Mouse (Mus musculus): ENCODE measurements around the gene Olfr1048. TPM values are rescaled to one million over a fixed set of nuclear protein-coding genes. Genes with fewer than 3 reads are reported as not detected.
"Not testable (repeated sequence)": the region's sequence is repeated elsewhere in the genome, so short reads cannot be mapped to it uniquely, and the experiment has no call there.

The Olfr1048 gene
- total RNA-seq (2021) = not detected
- long read RNA-seq, experiment 1 = 0 reads
- long read RNA-seq, experiment 2 = 0 reads

GRCm38 (mm10) chr2:86240189-86240588 is at the start of gene Olfr1048:
Gene Olfr1048 (minus strand): TSS chr2:86240289.
- no peak for DNase-seq (ENCODE audit: low spot score in 2 of 2)

DNA sequence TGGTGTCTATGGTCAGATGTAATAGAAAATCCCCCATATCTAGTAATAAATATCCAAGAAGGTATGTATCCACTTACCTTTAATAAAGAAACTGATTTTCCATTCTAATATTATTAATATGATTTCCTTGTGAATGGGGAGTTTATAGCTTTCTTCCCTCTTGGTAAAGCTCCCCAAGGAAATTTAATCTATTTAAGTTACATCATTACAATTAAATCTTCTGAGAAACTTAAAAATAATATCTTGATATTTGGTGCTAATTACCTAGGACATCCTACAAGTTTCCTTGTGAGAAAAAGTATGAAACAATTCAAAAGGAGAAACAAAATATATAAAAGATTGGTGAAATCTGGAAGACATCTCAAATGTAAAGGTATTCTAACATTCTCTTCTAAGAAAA is 38.9 kb upstream of the Olfr1048 start, which contains the start of gene Olfr1051:
Gene Olfr1051, minus strand, starts transcription at position 101 of the 400 bp plus-strand sequence.
- not testable (repeated sequence) for DNase-seq (ENCODE audit: low spot score in 2 of 2)

DNA sequence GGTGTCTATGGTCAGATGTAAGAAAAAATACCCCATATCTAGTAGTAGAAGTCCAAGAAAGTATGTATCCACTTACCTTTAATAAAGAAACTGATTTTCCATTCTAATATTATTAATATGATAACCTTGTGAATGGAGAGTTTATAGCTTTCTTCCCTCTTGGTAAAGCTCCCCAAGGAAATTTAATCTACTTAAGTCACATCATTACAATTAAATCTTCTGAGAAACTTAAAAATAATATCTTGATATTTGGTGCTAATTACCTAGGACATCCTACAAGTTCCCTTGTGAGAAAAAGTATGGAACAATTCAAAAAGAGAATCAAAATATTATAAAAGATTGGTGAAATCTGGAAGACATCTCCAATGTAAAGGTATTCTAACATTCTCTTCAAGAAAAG is 18.1 kb upstream of the Olfr1048 start, which contains the start of gene Olfr1049:
Gene Olfr1049, minus strand, starts transcription at position 101 of the 400 bp plus-strand sequence.
- not testable (repeated sequence) for DNase-seq (ENCODE audit: low spot score in 2 of 2)

DNA sequence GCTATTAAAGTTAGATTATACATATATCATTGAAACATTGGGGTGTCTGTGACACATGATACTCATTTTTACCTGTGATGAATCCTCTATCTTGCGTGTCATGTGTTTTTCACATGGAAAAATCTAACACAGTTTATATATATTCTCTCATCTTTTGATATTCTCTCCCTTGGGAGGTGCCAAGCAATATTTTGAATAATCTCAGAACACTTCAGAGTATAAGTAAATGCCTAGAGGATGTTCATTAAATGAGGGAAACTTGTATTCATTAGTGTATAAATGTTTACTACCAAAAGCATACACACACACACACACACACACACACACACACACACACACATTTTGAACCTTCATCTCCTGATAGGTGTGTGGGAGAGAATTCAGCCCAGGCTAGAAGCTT is 8.8 kb downstream of the Olfr1048 start, which contains the start of gene Olfr1047:
Gene Olfr1047, minus strand, starts transcription at position 101 of the 400 bp plus-strand sequence.
- DNase-seq (ENCODE audit: low spot score in 2 of 2) = no peak

GRCm38 (mm10) chr2:86219214-86219613 is 20.9 kb downstream of the Olfr1048 start, which contains the start of gene Olfr1046:
Gene Olfr1046 (minus strand): TSS chr2:86219314.
- DNase-seq (ENCODE audit: low spot score in 2 of 2) = no peak

DNA sequence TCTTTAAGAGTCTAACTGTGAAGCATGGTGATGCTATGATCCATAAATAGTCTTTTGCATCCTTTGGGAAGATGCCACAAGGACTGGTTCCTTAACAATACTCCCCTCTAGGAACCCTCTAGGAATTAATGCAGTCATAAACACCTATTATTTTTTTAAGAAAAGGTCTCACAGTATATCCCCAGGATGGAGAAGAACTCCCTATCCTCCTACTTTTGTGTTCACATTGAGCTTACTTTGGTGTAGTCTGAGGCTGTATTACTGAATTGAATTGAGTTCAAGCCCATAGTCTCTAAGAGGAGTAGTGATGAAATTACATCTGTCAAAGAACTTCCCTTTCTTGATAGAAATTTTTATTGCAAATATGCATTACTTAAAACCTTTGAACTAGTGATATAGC is 37.2 kb downstream of the Olfr1048 start, which contains the start of gene Olfr1045:
Gene Olfr1045, minus strand, starts transcription at position 101 of the 400 bp plus-strand sequence.
- DNase-seq (ENCODE audit: low spot score in 2 of 2) = no peak

- no peak for DNase-seq (ENCODE audit: low spot score in 2 of 2)
Measured at GRCm38 (mm10) chr2:86195863-86196262, 44.2 kb downstream of the Olfr1048 start.

- DNase-seq (ENCODE audit: low spot score in 2 of 2) = no peak
Measured at GRCm38 (mm10) chr2:86185583-86185982, 54.5 kb downstream of the Olfr1048 start, which contains the start of gene Olfr52. Gene Olfr52 (minus strand): TSS chr2:86185683.

Other genes starting within 250 kb of the Olfr1048 start
- not detected for gene Olfr1031, start 250.0 kb downstream of the Olfr1048 start, total RNA-seq (2021)
- gene Olfr1032, start 234.7 kb downstream of the Olfr1048 start, total RNA-seq (2021) = not detected
- gene Olfr1033, start 219.7 kb downstream of the Olfr1048 start, total RNA-seq (2021) = under 1 TPM; 0.08 to 0.10 TPM
- gene Olfr1034, start 194.4 kb downstream of the Olfr1048 start, total RNA-seq (2021) = not detected
- gene Olfr1036, start 166.3 kb downstream of the Olfr1048 start, total RNA-seq (2021) = not detected
- gene Olfr1037, start 152.9 kb downstream of the Olfr1048 start, total RNA-seq (2021) = not detected
- not detected for gene Olfr1039, start 104.4 kb downstream of the Olfr1048 start, total RNA-seq (2021)
- gene Olfr1040, start 93.6 kb downstream of the Olfr1048 start, total RNA-seq (2021) = not detected
- not detected for gene Olfr1042, start 78.5 kb downstream of the Olfr1048 start, total RNA-seq (2021)
- gene Olfr1043, start 72.8 kb downstream of the Olfr1048 start, total RNA-seq (2021) = not detected
- not detected for gene Olfr1044, start 62.5 kb downstream of the Olfr1048 start, total RNA-seq (2021)
- gene Olfr52, start 54.6 kb downstream of the Olfr1048 start, total RNA-seq (2021) = not detected
- gene Olfr1045, start 37.3 kb downstream of the Olfr1048 start, total RNA-seq (2021) = not detected
- gene Olfr1046, start 21.0 kb downstream of the Olfr1048 start, total RNA-seq (2021) = not detected
- not detected for gene Olfr1047, start 8.9 kb downstream of the Olfr1048 start, total RNA-seq (2021)
- not detected for gene Olfr1049, start 18.0 kb upstream of the Olfr1048 start, total RNA-seq (2021)
- not detected for gene Olfr1051, start 38.8 kb upstream of the Olfr1048 start, total RNA-seq (2021)
- not detected for gene Olfr1052, start 52.2 kb upstream of the Olfr1048 start, total RNA-seq (2021)
- not detected for gene Olfr1053, start 75.0 kb upstream of the Olfr1048 start, total RNA-seq (2021)
- not detected for gene Olfr1054, start 95.1 kb upstream of the Olfr1048 start, total RNA-seq (2021)
- not detected for gene Olfr1055, start 110.0 kb upstream of the Olfr1048 start, total RNA-seq (2021)
- gene Olfr1056, start 122.2 kb upstream of the Olfr1048 start, total RNA-seq (2021) = not detected
- not detected for gene Olfr1057, start 138.1 kb upstream of the Olfr1048 start, total RNA-seq (2021)
- gene Olfr1058, start 148.3 kb upstream of the Olfr1048 start, total RNA-seq (2021) = not detected
- gene Olfr1061, start 173.8 kb upstream of the Olfr1048 start, total RNA-seq (2021) = not detected
- gene Olfr1062, start 186.5 kb upstream of the Olfr1048 start, total RNA-seq (2021) = not detected
- gene Olfr1065, start 210.3 kb upstream of the Olfr1048 start, total RNA-seq (2021) = not detected
- not detected for gene Olfr1066, start 216.0 kb upstream of the Olfr1048 start, total RNA-seq (2021)
- not detected for gene Olfr228, start 247.1 kb upstream of the Olfr1048 start, total RNA-seq (2021)

All from gastrocnemius, postnatal 4 days (tissue).